Comparison of ENCODE assay signal across 8 mouse cellular contexts in genomic region chr8:84235746-84236409, GRCm38 (mm10). TPM values are rescaled to one million over a fixed set of nuclear protein-coding genes. Genes with fewer than 3 reads are reported as not detected.
A peak's percentile ranks its signal among the peaks of the same experiment; 100 is the strongest.
DNase-seq lines count a peak whose midpoint lies in the region; ATAC-seq and TF ChIP-seq lines count a peak whose summit lies in the region.

No protein-coding gene starts in this region.

- DNase-seq in kidney, postnatal 10 days = no peak
- DNase-seq in Muller cell, postnatal 12 days (ENCODE audit: inconsistent ontology term) = peak; percentile 76
- no peak for DNase-seq in forebrain, postnatal 0 days
- DNase-seq in layer of hippocampus, postnatal 25 days (ENCODE audit: extremely low spot score in 1 of 2, low spot score in 1 of 2) = no peak
- DNase-seq in frontal cortex, postnatal 36 days (ENCODE audit: low spot score in 2 of 2) = no peak
- no peak for DNase-seq in right cerebral cortex, postnatal 25 days

- peak overlapping the region; percentile 95 for H3K9ac ChIP-seq in kidney, embryonic 16.5 days (replicated peaks; ENCODE audit: low read length)
- peak overlapping the region; percentile 91 for H3K9ac ChIP-seq in forebrain, postnatal 0 days
- H3K9ac ChIP-seq in liver, embryonic 12.5 days = peak overlapping the region; percentile 92

- H3K27me3 ChIP-seq in kidney, embryonic 16.5 days (ENCODE audit: insufficient read depth, low read length) = no peaks in the 10 kb centered on the region
- no peaks in the 10 kb centered on the region for H3K27me3 ChIP-seq in forebrain, postnatal 0 days (ENCODE audit: insufficient read depth, low read length)
- no peaks in the 10 kb centered on the region for H3K27me3 ChIP-seq in liver, embryonic 12.5 days (replicated peaks)

- H3K27ac ChIP-seq in kidney, embryonic 16.5 days (ENCODE audit: low read length) = peak overlapping the region; percentile 68
- no peak overlapping the region for H3K27ac ChIP-seq in forebrain, postnatal 0 days (ENCODE audit: low read depth, low read length)
- peak overlapping the region; percentile 66 for H3K27ac ChIP-seq in liver, embryonic 12.5 days

- no peak for ATAC-seq in kidney, embryonic 16.5 days (ENCODE audit: low FRiP score, low TSS enrichment)
- ATAC-seq in forebrain, postnatal 0 days = no peak
- no peak for ATAC-seq in liver, embryonic 12.5 days

- peaks cover 9% of the 10 kb centered on the region for H3K36me3 ChIP-seq in kidney, embryonic 16.5 days (ENCODE audit: insufficient read depth, low read length)
- peaks cover 34% of the 10 kb centered on the region for H3K36me3 ChIP-seq in forebrain, postnatal 0 days (ENCODE audit: insufficient read depth)
- H3K36me3 ChIP-seq in liver, embryonic 12.5 days = peaks cover 5% of the 10 kb centered on the region

- TF ChIP-seq CTCF in forebrain, postnatal 0 days (IDR thresholded peaks at IDR 0.05; ENCODE audit: low read depth) = no peak

- WGBS in kidney, embryonic 16.5 days = 10% methylated on average over 10 of the region's 10 CpGs
- WGBS in forebrain, postnatal 0 days = 28% methylated on average over 10 of the region's 10 CpGs
- WGBS in liver, embryonic 12.5 days (ENCODE audit: insufficient replicate concordance) = 39% methylated on average over 10 of the region's 10 CpGs

- H3K4me2 ChIP-seq in kidney, embryonic 16.5 days (replicated peaks; ENCODE audit: low read depth, low read length) = peak overlapping the region; percentile 85
- H3K4me2 ChIP-seq in forebrain, postnatal 0 days (ENCODE audit: low read depth) = peak overlapping the region; percentile 79
- H3K4me2 ChIP-seq in liver, embryonic 12.5 days = peak overlapping the region; percentile 96

- H3K9me3 ChIP-seq in kidney, embryonic 16.5 days (ENCODE audit: low read length) = no peaks in the 10 kb centered on the region
- no peaks in the 10 kb centered on the region for H3K9me3 ChIP-seq in forebrain, postnatal 0 days (ENCODE audit: low read length)
- H3K9me3 ChIP-seq in liver, embryonic 12.5 days (replicated peaks) = no peaks in the 10 kb centered on the region

- H3K4me1 ChIP-seq in kidney, embryonic 16.5 days (ENCODE audit: insufficient read depth, low read length) = peaks cover 16% of the 10 kb centered on the region
- peaks cover 10% of the 10 kb centered on the region for H3K4me1 ChIP-seq in forebrain, postnatal 0 days (ENCODE audit: insufficient read depth)
- peaks cover 22% of the 10 kb centered on the region for H3K4me1 ChIP-seq in liver, embryonic 12.5 days

- peak overlapping the region; percentile 87 for H3K4me3 ChIP-seq in kidney, embryonic 16.5 days (ENCODE audit: low read length)
- peak overlapping the region; percentile 93 for H3K4me3 ChIP-seq in forebrain, postnatal 0 days (ENCODE audit: low read depth, low read length)
- H3K4me3 ChIP-seq in liver, embryonic 12.5 days = peak overlapping the region; percentile 75

RNA-seq across cellular contexts. Expression of gene Zswim4, which starts 1.0 kb away (rescaled TPM):
- polyA plus RNA-seq in kidney, embryonic 16.5 days (2015; fragmentation: Nextera tagmentation; extraction: Ambion mirVana) = 18.3 and 18.5 TPM in 2 replicates
- total RNA-seq in forebrain, postnatal 0 days (2014; rRNA removed) = 36.5 and 47.7 TPM in 2 replicates
- polyA plus RNA-seq in forebrain, postnatal 0 days (2015; fragmentation: Nextera tagmentation; extraction: Ambion mirVana) = 15.1 and 15.5 TPM in 2 replicates
- polyA plus RNA-seq in liver, embryonic 12.5 days (2016; fragmentation: Nextera tagmentation; extraction: Ambion mirVana) = 3.6 and 5.0 TPM in 2 replicates
- total RNA-seq in layer of hippocampus, postnatal 25 days (2021) = 10 to 100 TPM; 16.5 to 20.4 TPM

RNA-seq across cellular contexts. Expression of gene D8Ertd738e, which starts 13.6 kb away (rescaled TPM):
- 321 and 330 TPM in 2 replicates for polyA plus RNA-seq in kidney, embryonic 16.5 days (2015; fragmentation: Nextera tagmentation; extraction: Ambion mirVana)
- 130 and 146 TPM in 2 replicates for total RNA-seq in forebrain, postnatal 0 days (2014; rRNA removed)
- 255 and 310 TPM in 2 replicates for polyA plus RNA-seq in forebrain, postnatal 0 days (2015; fragmentation: Nextera tagmentation; extraction: Ambion mirVana)
- 249 and 259 TPM in 2 replicates for polyA plus RNA-seq in liver, embryonic 12.5 days (2016; fragmentation: Nextera tagmentation; extraction: Ambion mirVana)
- total RNA-seq in layer of hippocampus, postnatal 25 days (2021) = 100 to 1,000 TPM; 140 to 152 TPM

RNA-seq across cellular contexts. Expression of gene Mri1, which starts 21.2 kb away (rescaled TPM):
- 70.1 and 71.1 TPM in 2 replicates for polyA plus RNA-seq in kidney, embryonic 16.5 days (2015; fragmentation: Nextera tagmentation; extraction: Ambion mirVana)
- total RNA-seq in forebrain, postnatal 0 days (2014; rRNA removed) = 36.2 and 36.4 TPM in 2 replicates
- polyA plus RNA-seq in forebrain, postnatal 0 days (2015; fragmentation: Nextera tagmentation; extraction: Ambion mirVana) = 32.0 and 39.8 TPM in 2 replicates
- 55.4 and 63.1 TPM in 2 replicates for polyA plus RNA-seq in liver, embryonic 12.5 days (2016; fragmentation: Nextera tagmentation; extraction: Ambion mirVana)
- 10 to 100 TPM; 18.4 to 20.6 TPM for total RNA-seq in layer of hippocampus, postnatal 25 days (2021)

RNA-seq across cellular contexts. Expression of gene Ccdc130, which starts 34.3 kb away (rescaled TPM):
- 20.5 and 22.6 TPM in 2 replicates for polyA plus RNA-seq in kidney, embryonic 16.5 days (2015; fragmentation: Nextera tagmentation; extraction: Ambion mirVana)
- 23.3 and 23.4 TPM in 2 replicates for total RNA-seq in forebrain, postnatal 0 days (2014; rRNA removed)
- polyA plus RNA-seq in forebrain, postnatal 0 days (2015; fragmentation: Nextera tagmentation; extraction: Ambion mirVana) = 22.2 and 22.4 TPM in 2 replicates
- polyA plus RNA-seq in liver, embryonic 12.5 days (2016; fragmentation: Nextera tagmentation; extraction: Ambion mirVana) = 9.5 and 10.4 TPM in 2 replicates
- total RNA-seq in layer of hippocampus, postnatal 25 days (2021) = 10 to 100 TPM; 24.2 to 25.5 TPM

RNA-seq across cellular contexts. Expression of gene Nanos3, which starts 50.9 kb away (rescaled TPM):
- polyA plus RNA-seq in kidney, embryonic 16.5 days (2015; fragmentation: Nextera tagmentation; extraction: Ambion mirVana) = 2.6 and 3.1 TPM in 2 replicates
- total RNA-seq in forebrain, postnatal 0 days (2014; rRNA removed) = 1.7 and 3.2 TPM in 2 replicates
- 10.0 and 13.3 TPM in 2 replicates for polyA plus RNA-seq in forebrain, postnatal 0 days (2015; fragmentation: Nextera tagmentation; extraction: Ambion mirVana)
- 0.61 and 1.3 TPM in 2 replicates for polyA plus RNA-seq in liver, embryonic 12.5 days (2016; fragmentation: Nextera tagmentation; extraction: Ambion mirVana)
- total RNA-seq in layer of hippocampus, postnatal 25 days (2021) = 1 to 10 TPM; 2.6 to 3.0 TPM
